Mouse (Mus musculus) spleen, postnatal 14 days (tissue): ENCODE results near the gene Camk1d.

Experiments
- DNase-seq, 2 experiments: peaks; one replicate each; pipeline ENCODE4 v3.0.0; 2021 to 2022; ENCODE audit warnings: low spot score in 2 of 2

The Camk1d gene

GRCm38 (mm10) chr2:5709911-5710310 is 4.4 kb downstream of the Camk1d start:
- DNase-seq: no peak

DNA sequence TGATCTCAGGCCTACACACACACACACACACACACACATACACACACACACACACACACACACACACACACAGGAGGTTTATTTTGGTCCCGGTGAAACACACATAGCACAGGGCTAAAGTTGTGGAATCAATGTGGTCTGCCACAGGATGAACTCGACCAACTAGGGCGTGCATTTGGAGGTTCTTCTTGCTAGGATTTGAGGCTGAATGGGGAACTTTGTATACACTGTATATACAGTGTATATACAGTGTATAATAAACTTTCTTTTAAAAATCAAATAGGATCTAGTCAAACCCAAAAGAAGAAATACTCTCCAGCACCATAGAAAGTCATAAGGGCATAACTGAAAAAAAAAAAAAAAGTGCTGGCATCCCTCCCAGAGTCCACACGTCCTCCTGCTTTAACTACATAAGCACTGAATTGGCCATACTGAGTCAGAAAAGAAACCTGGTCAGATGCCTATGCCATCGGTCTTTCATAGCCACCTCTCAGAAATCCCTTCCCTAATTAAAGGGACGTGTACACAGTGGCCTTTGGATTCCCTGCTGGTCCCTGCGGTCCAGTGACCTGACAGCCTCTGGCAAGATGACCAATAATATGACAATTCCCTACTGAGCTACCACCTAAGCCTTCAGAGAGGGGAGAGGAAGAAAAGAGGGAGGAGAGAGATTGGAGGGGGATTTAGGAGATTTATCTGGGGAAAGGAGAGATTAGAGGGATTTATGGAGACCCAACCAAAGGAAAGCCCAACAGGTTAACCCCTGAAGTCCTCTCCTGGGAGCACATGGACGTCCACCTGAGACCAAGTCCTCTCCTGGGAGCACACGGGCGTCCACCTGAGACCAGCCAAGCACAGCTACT is 6.2 kb downstream of the Camk1d start:
- no peak for DNase-seq

DNA sequence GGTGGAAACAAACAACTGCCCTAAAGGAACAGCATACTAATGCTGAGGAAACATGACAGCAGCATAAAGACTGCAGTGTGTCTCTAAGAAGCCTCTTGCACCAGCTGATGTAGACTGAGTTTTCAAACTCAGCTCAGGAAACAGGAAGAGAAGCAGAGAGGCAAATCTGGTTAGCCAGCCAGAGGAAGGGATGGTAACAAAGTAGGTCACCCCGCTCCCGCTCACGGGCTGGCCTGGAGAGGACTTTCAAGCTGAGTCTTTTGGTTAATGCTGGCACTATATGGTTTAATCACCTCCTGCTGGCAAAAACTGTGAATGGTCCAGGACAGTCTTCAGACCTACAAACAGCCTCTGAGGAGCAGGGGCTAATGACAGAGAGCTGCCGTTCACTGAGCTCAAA is 7.7 kb downstream of the Camk1d start:
- no peak for DNase-seq

GRCm38 (mm10) chr2:5702370-5702769 is 11.9 kb downstream of the Camk1d start:
- no peak for DNase-seq

DNA sequence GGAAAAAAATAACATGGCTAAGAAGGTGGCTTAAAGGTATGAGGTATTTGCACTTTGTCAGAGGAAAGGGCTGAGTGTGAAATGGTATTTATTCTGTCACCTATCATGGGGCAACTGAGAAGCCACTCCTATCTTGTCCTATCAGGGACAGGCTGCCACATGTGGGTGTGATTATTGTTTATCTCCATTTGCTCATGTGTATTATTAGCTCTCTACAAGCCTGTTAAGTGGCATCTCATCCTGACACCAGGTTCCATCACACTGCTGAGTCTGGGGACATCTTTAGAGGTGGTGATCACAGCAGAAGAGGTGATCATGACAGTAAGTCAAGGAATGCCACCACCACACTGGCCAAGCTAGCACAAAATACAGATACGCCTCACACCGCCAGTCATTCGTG is 13.4 kb downstream of the Camk1d start:
- DNase-seq: no peak

- no peak for DNase-seq
These were observed 15.9 kb downstream of the Camk1d start for GRCm38 (mm10) chr2:5698451-5698850.

DNA sequence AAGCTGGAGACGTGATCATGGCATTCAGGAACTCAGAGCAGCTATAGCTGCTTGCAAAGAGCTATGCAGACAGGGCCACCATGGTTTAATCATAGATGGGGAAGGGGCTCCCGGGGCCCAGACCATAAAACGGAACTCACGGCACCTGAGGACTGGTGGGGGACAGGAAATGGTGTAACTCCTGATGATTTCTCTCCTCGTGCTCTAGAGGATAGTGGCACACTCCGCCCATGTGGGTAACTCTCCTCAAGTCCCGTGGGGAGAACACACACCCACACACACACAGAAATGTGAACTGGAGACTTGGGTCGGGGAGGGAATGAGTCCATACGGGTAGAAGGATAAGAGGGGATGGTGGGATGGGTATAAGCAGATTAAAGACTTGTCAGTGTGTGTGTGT is 20.2 kb downstream of the Camk1d start:
- DNase-seq: no peak

DNA sequence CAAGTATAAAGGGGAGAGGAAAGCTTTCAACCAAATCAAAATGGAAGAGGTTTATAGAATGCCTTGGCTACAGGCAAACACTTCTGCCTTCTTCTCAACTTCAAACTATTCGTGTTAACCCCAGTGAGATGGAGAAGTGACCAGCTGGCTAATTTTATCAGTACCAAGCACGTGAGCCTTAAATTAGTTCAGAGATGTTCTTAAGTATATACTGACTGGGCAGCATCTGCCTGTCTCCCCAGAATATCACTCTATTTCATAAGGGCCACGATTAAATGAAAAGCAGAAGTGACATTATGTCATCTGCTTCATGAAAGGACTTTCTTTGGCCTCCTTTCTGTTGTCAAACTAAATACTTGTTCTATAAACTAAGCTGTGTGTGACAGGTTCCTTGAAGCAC is 22.6 kb downstream of the Camk1d start:
- DNase-seq: no peak

DNA sequence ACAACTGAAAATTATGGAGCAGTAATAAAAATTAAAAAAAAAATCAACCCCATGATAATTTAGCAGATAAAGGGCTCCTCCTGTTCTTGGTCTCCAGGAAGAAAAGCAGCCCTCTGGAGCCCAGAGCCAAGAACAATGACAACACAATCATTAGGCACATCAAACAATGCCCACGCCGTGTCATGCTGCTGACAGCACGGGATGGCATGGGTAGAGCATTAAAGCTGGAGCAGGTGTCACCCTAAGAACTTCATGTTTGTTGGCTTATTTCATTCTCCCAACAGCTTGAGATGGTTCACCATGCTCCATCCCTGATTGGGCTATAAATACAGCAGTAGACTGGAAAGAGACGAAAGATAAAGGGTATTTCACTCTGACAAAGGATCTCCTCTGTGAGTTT is 30.9 kb downstream of the Camk1d start:
- DNase-seq: no peak

GRCm38 (mm10) chr2:5681909-5682308 is 32.4 kb downstream of the Camk1d start:
- no peak for DNase-seq

DNA sequence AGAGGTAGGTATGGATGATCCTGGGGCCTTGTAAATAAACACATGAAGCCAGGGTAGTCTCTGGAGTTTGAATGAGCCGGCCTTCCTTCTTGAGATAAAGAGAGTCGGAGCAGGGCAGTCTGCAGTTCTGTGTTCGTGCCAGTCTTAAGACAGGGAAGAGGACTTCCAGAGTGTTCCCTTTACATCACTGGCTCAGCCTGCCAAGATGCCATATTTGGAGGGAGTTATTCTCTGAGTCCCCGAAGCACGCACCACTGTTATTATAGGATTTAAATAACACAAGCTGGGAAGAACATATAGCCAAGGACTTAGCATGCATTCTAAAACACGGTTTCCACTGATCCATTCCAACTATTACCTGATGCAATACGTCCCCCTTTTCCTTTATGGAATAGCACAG is 33.0 kb downstream of the Camk1d start:
- DNase-seq: no peak

- no peak for DNase-seq
These were observed 35.3 kb downstream of the Camk1d start for GRCm38 (mm10) chr2:5679055-5679454.

DNA sequence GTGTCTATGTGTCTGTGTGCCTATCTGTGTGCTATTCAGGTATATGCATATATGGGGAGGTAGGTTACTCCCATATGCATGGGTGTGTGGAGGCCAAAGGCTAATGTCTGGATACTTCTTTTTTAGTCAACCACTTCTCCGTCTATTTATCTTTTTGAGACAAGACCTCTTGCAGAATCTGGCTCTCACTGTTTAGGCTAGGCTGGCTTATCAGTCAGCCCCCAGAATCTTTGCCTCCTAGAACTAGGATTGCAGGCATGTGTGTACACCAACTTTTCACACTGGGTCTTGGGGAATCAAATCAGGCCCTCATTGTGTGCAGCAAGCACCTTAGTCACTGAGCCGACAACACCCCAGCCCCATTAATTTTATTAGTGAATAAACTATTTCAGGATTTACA is 36.8 kb downstream of the Camk1d start:
- DNase-seq: no peak

- DNase-seq: no peak
These were observed 37.5 kb downstream of the Camk1d start for GRCm38 (mm10) chr2:5676786-5677185.

DNA sequence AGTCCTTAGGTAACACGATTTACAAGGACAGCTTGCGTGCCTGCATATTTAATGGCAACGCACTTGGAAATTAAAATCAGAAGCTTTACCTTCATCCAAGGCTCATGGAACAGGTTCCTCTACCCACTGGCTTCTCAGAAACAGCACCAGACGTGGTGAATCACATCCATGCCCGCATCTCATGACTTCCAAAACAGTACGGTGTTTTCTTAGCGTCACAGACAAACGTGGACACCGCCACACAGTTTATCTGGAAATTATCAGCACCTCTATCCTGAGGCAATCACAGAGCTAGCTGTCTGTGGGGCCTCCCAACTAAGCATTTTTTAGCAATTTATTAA is 38.2 kb downstream of the Camk1d start:
- no peak for DNase-seq

- DNase-seq: no peak
These were observed 38.7 kb downstream of the Camk1d start for GRCm38 (mm10) chr2:5675431-5676142.

- no peak for DNase-seq
These were observed 39.8 kb downstream of the Camk1d start for GRCm38 (mm10) chr2:5674512-5674911.

GRCm38 (mm10) chr2:5673816-5674215 is 40.5 kb downstream of the Camk1d start:
- no peak for DNase-seq

DNA sequence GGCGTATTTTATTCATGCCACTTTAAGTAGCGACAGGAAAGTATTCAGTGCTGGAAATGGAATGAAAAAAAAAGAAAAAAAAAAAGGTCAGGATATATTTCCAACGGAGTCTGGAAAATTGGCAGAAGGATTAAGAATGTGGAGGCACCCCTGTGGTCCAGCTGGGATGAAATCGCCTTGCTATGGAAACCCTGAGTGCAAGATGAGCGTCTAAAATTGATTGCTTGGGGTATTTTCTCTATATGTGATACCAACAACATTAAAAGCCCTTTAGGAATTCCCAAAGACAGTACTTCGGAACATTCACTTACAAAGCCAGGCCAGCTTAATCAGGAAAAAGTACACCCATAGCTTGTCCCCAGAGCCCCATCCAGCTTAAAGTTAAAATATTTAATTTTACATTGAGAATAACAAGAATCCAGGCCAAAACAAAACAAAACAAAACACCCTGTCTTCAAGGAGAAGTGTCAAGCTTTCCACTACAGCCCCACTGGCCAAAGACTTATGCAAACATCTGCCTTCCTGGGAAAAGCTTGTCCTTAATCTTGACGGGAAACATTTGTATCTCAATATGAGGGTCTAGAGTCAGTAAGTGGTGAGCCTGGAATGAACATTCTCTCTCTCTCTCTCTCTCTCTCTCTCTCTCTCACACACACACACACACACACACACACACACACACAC is 41.3 kb downstream of the Camk1d start:
- DNase-seq: no peak

DNA sequence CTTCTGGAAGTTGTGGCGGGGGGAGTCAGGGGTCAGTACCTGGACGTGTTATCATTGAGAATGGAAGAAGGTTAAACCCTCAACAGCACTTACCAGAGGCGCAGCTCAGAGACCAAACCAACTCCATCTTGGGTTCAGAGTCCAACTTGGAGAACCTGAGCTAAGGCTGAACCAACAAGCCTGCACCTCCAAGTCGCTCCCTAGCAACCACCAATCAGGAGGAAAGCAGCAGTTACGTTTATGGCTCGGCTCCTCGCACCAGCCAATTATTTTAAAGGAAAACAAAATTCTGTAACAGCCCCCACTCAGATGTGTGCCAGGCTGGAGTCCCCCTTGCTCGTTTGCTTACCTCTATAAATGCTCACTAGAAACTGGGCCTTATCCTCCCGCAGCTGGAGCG is 44.2 kb downstream of the Camk1d start:
- no peak for DNase-seq

DNA sequence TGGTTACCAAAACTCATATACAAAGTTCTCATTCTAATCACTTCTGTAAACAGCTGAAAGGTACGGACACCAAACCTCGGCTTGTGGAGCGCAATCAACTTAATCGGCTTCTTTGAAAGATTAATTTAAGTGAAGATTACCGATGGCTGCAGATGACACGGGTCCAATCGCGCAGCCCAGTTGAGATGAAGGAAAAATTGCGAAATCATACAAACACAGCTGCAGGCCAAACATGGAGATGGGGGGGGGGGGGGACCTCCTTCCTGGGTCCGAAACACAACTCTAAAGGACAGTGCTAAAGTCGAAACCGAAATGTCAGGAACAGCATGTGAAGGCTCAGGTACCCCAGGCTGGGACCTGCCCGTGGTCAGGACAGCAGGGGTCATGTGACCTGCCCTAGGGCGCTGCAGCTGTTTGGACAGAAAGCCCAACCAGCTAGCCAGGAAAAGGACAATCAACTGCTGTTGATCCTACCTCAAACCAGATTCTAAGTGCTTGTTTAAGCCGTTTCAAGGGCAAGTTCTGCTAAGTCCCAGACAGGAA is 44.7 kb downstream of the Camk1d start:
- DNase-seq: no peak

DNA sequence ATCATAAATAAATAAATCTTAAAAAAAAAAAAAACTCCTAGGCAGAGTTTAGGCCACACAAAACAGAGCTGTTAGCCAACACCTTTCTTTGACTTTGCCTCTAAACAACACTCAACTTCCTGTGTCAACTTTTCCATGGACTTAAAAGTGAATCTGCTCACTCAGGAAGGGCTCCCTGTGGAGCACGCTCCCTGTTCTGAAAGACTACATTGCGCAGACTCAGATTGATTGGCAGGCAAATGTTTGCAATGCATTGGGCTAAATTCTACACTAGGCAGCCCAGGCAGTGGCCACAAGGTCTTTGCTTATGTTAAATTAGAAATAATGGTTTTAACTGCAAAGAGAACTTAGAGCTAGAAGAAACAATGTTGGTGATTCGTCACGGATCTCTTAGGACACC is 45.4 kb downstream of the Camk1d start:
- DNase-seq: no peak

DNA sequence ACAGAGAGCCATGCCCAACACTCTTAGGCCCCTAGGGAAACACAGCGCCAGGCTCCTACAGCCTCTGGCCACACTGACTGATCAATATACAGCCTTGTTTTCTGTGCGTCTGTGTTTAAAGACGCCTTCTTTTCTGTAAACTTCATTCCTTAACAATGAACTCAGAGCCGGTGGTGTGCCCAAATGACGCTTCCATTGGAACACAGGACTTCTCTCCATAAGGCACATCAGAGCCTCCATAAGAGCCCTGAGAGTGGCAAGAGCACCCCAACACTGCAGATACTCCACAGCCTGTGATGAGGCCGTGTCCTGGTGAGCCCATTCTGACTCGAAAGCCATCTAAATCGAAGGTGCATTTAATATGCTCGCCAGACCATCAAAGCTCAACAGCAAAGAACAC is 50.8 kb downstream of the Camk1d start:
- DNase-seq: no peak
